Mouse (Mus musculus) lung, postnatal 0 days (tissue): Measurements from ENCODE around the gene Hnf4a.

Source experiments
- CTCF ChIP-seq: IDR thresholded peaks from 2 replicates; pipeline ENCODE4 v1.5.1; 2016; ENCODE audit warnings: antibody characterized with exemption, mild to moderate bottlenecking
- EP300 ChIP-seq: IDR thresholded peaks from 2 replicates; pipeline ENCODE4 v1.6.1; 2016; ENCODE audit warnings: antibody characterized with exemption, mild to moderate bottlenecking, control low read depth

DNA sequence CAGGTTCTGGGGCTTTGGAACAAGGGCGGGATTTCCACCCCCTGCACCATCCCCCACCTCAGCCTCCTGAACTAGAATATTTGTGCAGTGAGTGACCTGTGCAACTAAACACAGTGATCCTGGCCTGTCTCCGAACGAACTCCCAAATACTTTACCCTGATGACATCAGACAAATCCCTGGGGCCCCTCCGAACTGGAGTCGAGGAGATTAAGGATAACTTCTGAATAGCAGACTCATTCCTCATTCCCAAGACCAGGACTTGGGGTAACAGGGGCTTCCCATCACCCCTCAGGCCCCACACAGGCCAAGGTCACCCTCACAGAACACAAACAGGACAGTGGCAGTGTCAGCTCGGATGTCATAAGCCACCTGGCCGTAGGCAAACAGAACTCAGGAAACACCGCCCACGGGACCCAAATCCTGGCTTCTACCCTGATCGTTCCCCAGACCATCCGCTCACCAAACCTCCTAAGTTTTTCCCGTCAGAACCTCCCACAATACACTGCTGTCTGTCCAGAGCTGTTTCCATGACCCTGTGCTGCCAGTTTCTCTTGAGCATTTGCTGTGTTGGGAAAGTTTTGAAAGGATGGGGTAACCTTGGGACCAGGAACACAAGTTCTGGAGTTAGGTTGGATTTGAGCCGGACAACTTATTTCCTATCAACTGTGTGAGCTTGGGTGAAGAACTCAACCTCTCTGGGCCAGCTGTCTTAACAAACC is 32.9 kb downstream of the Hnf4a start:
- TF ChIP-seq CTCF (no peak), EP300 (no peak)
